Mouse (Mus musculus) layer of hippocampus, adult 2 months (tissue): ENCODE data around the gene Rrbp1. TPM values are rescaled to one million over a fixed set of nuclear protein-coding genes. Genes with fewer than 3 reads are reported as not detected.
A peak's percentile ranks its signal among the peaks of the same experiment; 100 is the strongest.

ENCODE experiments used
- DNase-seq, 2 experiments: peaks; one replicate each; pipeline ENCODE4 v3.0.0; 2022; ENCODE audit warnings: low spot score in 2 of 2
- H3K27ac ChIP-seq: fragments of 200-600 bp; 2 replicates; pipeline ENCODE4 v1.8.1; 2022
- H3K4me3 ChIP-seq: fragments of 200-600 bp; 2 replicates; pipeline ENCODE4 v1.8.1; 2022; ENCODE audit warnings: mild to moderate bottlenecking
- CTCF ChIP-seq: fragments of 200-600 bp; conservative IDR thresholded peaks from 2 replicates; pipeline ENCODE4 v1.8.1; 2022; ENCODE audit warnings: antibody characterized with exemption, mild to moderate bottlenecking, moderate library complexity
- total RNA-seq, 2 experiments: library from RNA; stranded (reverse); gene quantifications; 2 replicates each; pipeline ENCODE4 v1.2.3; 2021

The Rrbp1 gene
- total RNA-seq, 2 experiments from 2014 or later = 52.6 to 56.3 TPM

- TF ChIP-seq CTCF = no peak
Observed at GRCm38 (mm10) chr2:143992977-143993376, 18.1 kb downstream of the Rrbp1 start.

GRCm38 (mm10) chr2:143991964-143992672, 18.9 kb downstream of the Rrbp1 start:
- no peak for TF ChIP-seq CTCF

More at GRCm38 (mm10) chr2:143992977-143993376, 18.1 kb downstream of the Rrbp1 start:
- Histone ChIP-seq H3K27ac (no peak overlapping the region; the same call in 1 of the 2 replicates), H3K4me3 (no peak overlapping the region)
- DNase-seq = no peak

GRCm38 (mm10) chr2:143990997-143991396, 20.1 kb downstream of the Rrbp1 start:
- H3K27ac ChIP-seq = peak overlapping the region; percentile 6; the same call in 1 of the 2 replicates
- TF ChIP-seq CTCF = no peak
- no peak overlapping the region for H3K4me3 ChIP-seq
- no peak for DNase-seq

More at GRCm38 (mm10) chr2:143991964-143992672, 18.9 kb downstream of the Rrbp1 start:
- no peak overlapping the region for H3K4me3 ChIP-seq
- DNase-seq = no peak
- peak overlapping the region; percentile 7; the same call in 1 of the 2 replicates for H3K27ac ChIP-seq

GRCm38 (mm10) chr2:143988016-143988415, 23.0 kb downstream of the Rrbp1 start:
- no peak overlapping the region for H3K4me3 ChIP-seq
- TF ChIP-seq CTCF = no peak
- no peak for DNase-seq

GRCm38 (mm10) chr2:143987485-143987884, 23.6 kb downstream of the Rrbp1 start:
- Histone ChIP-seq H3K27ac (no peak overlapping the region), H3K4me3 (no peak overlapping the region)
- no peak for DNase-seq
- no peak for TF ChIP-seq CTCF

More at GRCm38 (mm10) chr2:143988016-143988415, 23.0 kb downstream of the Rrbp1 start:
- no peak overlapping the region for H3K27ac ChIP-seq

GRCm38 (mm10) chr2:143983482-143983881, 27.6 kb downstream of the Rrbp1 start:
- Histone ChIP-seq H3K4me3 (no peak overlapping the region), H3K27ac (peak overlapping the region; percentile 44; the same call in 1 of the 2 replicates)
- no peak for DNase-seq
- no peak for TF ChIP-seq CTCF

- H3K4me3 ChIP-seq = no peak overlapping the region
Observed at GRCm38 (mm10) chr2:143982901-143983300, 28.2 kb downstream of the Rrbp1 start.

GRCm38 (mm10) chr2:143982152-143982551, 28.9 kb downstream of the Rrbp1 start:
- Histone ChIP-seq H3K4me3 (no peak overlapping the region), H3K27ac (peak overlapping the region; percentile 44; the same call in 1 of the 2 replicates)
- TF ChIP-seq CTCF = no peak
- DNase-seq = no peak

More at GRCm38 (mm10) chr2:143982901-143983300, 28.2 kb downstream of the Rrbp1 start:
- H3K27ac ChIP-seq = peak overlapping the region; percentile 44
- no peak for TF ChIP-seq CTCF
- DNase-seq = peak; percentile 37 to 43

- peak; percentile 94 for TF ChIP-seq CTCF
- Histone ChIP-seq H3K27ac (no peak overlapping the region), H3K4me3 (no peak overlapping the region)
- peak; percentile 29 to 72 for DNase-seq
Observed at GRCm38 (mm10) chr2:143980781-143981398, 30.2 kb downstream of the Rrbp1 start.

- Histone ChIP-seq H3K27ac (peak overlapping the region; percentile 28; the same call in 1 of the 2 replicates), H3K4me3 (no peak overlapping the region)
- no peak for DNase-seq
- TF ChIP-seq CTCF = peak; percentile 45
Observed at GRCm38 (mm10) chr2:143978444-143979147, 32.5 kb downstream of the Rrbp1 start.

- TF ChIP-seq CTCF = no peak
- Histone ChIP-seq H3K4me3 (no peak overlapping the region), H3K27ac (no peak overlapping the region)
- DNase-seq = no peak
Observed at GRCm38 (mm10) chr2:143975146-143975649, 35.9 kb downstream of the Rrbp1 start.

GRCm38 (mm10) chr2:143973161-143973560, 37.9 kb downstream of the Rrbp1 start:
- no peak for DNase-seq
- TF ChIP-seq CTCF = no peak
- Histone ChIP-seq H3K4me3 (no peak overlapping the region), H3K27ac (no peak overlapping the region)

- DNase-seq = no peak
- H3K4me3 ChIP-seq = no peak overlapping the region
- H3K27ac ChIP-seq = no peak overlapping the region
- TF ChIP-seq CTCF = no peak
Observed at GRCm38 (mm10) chr2:143971887-143972286, 39.2 kb downstream of the Rrbp1 start.
